Mouse (Mus musculus) limb, embryonic 13.5 days (tissue): ENCODE measurements around the gene Pik3cb. TPM values are rescaled to one million over a fixed set of nuclear protein-coding genes. Genes with fewer than 3 reads are reported as not detected.

Experiments used
- ATAC-seq: fragments of 200-750 bp; cut with Nextera tagmentation; 2 replicates; pipeline ENCODE4 v1.8.0; 2017; ENCODE audit warnings: low read depth, moderate number of reproducible peaks, moderate TSS enrichment; ENCODE audit not compliant: low FRiP score
- H3K27ac ChIP-seq: fragments of 300-500 bp; sonication (generic); 2 replicates; pipeline ENCODE4 v1.5.1; 2015; ENCODE audit warnings: inconsistent platforms, mild to moderate bottlenecking, moderate library complexity
- H3K27me3 ChIP-seq: fragments of 300-500 bp; sonication (generic); 2 replicates; pipeline ENCODE4 v1.6.1; 2015; ENCODE audit warnings: mild to moderate bottlenecking, inconsistent platforms
- H3K36me3 ChIP-seq: fragments of 300-500 bp; sonication (generic); 2 replicates; pipeline ENCODE4 v1.6.1; 2015; ENCODE audit warnings: inconsistent platforms, mild to moderate bottlenecking, moderate library complexity
- H3K4me1 ChIP-seq: fragments of 300-500 bp; sonication (generic); 2 replicates; pipeline ENCODE4 v1.6.1; 2015; ENCODE audit warnings: inconsistent platforms
- H3K4me2 ChIP-seq: fragments of 300-500 bp; sonication (generic); replicated peaks from 2 replicates; pipeline ENCODE4 v1.6.1; 2015; ENCODE audit warnings: inconsistent platforms, mild to moderate bottlenecking, moderate library complexity
- H3K4me3 ChIP-seq: fragments of 300-500 bp; sonication (generic); 2 replicates; pipeline ENCODE4 v1.5.1; 2015; ENCODE audit warnings: moderate library complexity, mild to moderate bottlenecking, inconsistent platforms
- H3K9ac ChIP-seq: fragments of 300-500 bp; sonication (generic); 2 replicates; pipeline ENCODE4 v1.6.1; 2015; ENCODE audit warnings: mild to moderate bottlenecking, inconsistent platforms
- H3K9me3 ChIP-seq: fragments of 300-500 bp; sonication (generic); 2 replicates; pipeline ENCODE4 v1.6.1; 2016; ENCODE audit warnings: inconsistent platforms
- WGBS: fragments of 180-500 bp; shearing (Covaris S2); methylation state at CpG from one replicate; pipeline ENCODE4 v1.1.7; 2015; 5-methylcytosine and 5-hydroxymethylcytosine counted together
- polyA plus RNA-seq: library from polyadenylated mRNA; unstranded; fragments of >200 nt; fragmentation: Nextera tagmentation; extraction: Ambion mirVana; gene quantifications from 2 replicates; pipeline ENCODE4 v1.2.1, GENCODE M21; 2015

The Pik3cb gene
- polyA plus RNA-seq, 1 experiment from 2014 or later: 1.0 TPM

GRCm38 (mm10) chr9:99021166-99021565 lies 119.3 kb downstream of the Pik3cb start:
- no peak for ATAC-seq
- Histone ChIP-seq H3K4me2 (no peak overlapping the region), H3K4me3 (no peak overlapping the region), H3K27ac (no peak overlapping the region), H3K9me3 (no peaks in the 10 kb centered on the region), H3K4me1 (no peaks in the 10 kb centered on the region), H3K36me3 (no peaks in the 10 kb centered on the region), H3K27me3 (no peaks in the 10 kb centered on the region), H3K9ac (no peak overlapping the region)
- WGBS: 55% methylated on average over 5 of the region's 5 CpGs

GRCm38 (mm10) chr9:99017679-99018078 lies 122.7 kb downstream of the Pik3cb start:
- Histone ChIP-seq H3K9me3 (no peaks in the 10 kb centered on the region), H3K4me1 (no peaks in the 10 kb centered on the region), H3K4me2 (no peak overlapping the region), H3K27ac (no peak overlapping the region), H3K27me3 (no peaks in the 10 kb centered on the region), H3K4me3 (no peak overlapping the region), H3K9ac (no peak overlapping the region), H3K36me3 (no peaks in the 10 kb centered on the region)
- WGBS: 76% methylated on average over 6 of the region's 6 CpGs
- no peak for ATAC-seq

GRCm38 (mm10) chr9:99016759-99017158 lies 123.7 kb downstream of the Pik3cb start:
- H3K9me3 ChIP-seq: no peaks in the 10 kb centered on the region
- no peaks in the 10 kb centered on the region for H3K27me3 ChIP-seq
- WGBS: 74% methylated on average over 3 of the region's 3 CpGs
- H3K4me2 ChIP-seq: no peak overlapping the region
- no peak overlapping the region for H3K27ac ChIP-seq
- H3K4me1 ChIP-seq: no peaks in the 10 kb centered on the region
- no peak for ATAC-seq
- no peak overlapping the region for H3K9ac ChIP-seq
- H3K36me3 ChIP-seq: no peaks in the 10 kb centered on the region
- H3K4me3 ChIP-seq: no peak overlapping the region

- Histone ChIP-seq H3K4me3 (no peak overlapping the region), H3K4me1 (no peaks in the 10 kb centered on the region), H3K27me3 (no peaks in the 10 kb centered on the region), H3K36me3 (no peaks in the 10 kb centered on the region), H3K9me3 (no peaks in the 10 kb centered on the region), H3K4me2 (no peak overlapping the region), H3K9ac (no peak overlapping the region), H3K27ac (no peak overlapping the region)
- 71% methylated on average over 3 of the region's 3 CpGs for WGBS
- ATAC-seq: no peak
Observed at GRCm38 (mm10) chr9:99016301-99016700, 124.1 kb downstream of the Pik3cb start.

- Histone ChIP-seq H3K4me2 (no peak overlapping the region), H3K4me1 (no peaks in the 10 kb centered on the region), H3K27me3 (no peaks in the 10 kb centered on the region), H3K36me3 (peaks cover 7% of the 10 kb centered on the region; the same call in 1 of the 2 replicates), H3K27ac (no peak overlapping the region), H3K9me3 (no peaks in the 10 kb centered on the region), H3K9ac (no peak overlapping the region), H3K4me3 (no peak overlapping the region)
- 89% methylated on average over 3 of the region's 3 CpGs for WGBS
- ATAC-seq: no peak
Observed at GRCm38 (mm10) chr9:99009898-99010199, 130.6 kb downstream of the Pik3cb start.

- WGBS: 68% methylated on average over 12 of the region's 12 CpGs
- Histone ChIP-seq H3K27ac (no peak overlapping the region), H3K27me3 (no peaks in the 10 kb centered on the region), H3K4me1 (no peaks in the 10 kb centered on the region), H3K9ac (no peak overlapping the region), H3K4me3 (no peak overlapping the region), H3K9me3 (no peaks in the 10 kb centered on the region), H3K36me3 (peaks cover 7% of the 10 kb centered on the region; the same call in 1 of the 2 replicates), H3K4me2 (no peak overlapping the region)
- no peak for ATAC-seq
Observed at GRCm38 (mm10) chr9:99009069-99009897, 131.1 kb downstream of the Pik3cb start.

- Histone ChIP-seq H3K27me3 (no peaks in the 10 kb centered on the region), H3K36me3 (peaks cover 45% of the 10 kb centered on the region), H3K27ac (no peak overlapping the region), H3K9me3 (no peaks in the 10 kb centered on the region), H3K4me3 (no peak overlapping the region), H3K4me1 (no peaks in the 10 kb centered on the region), H3K9ac (no peak overlapping the region), H3K4me2 (no peak overlapping the region)
- ATAC-seq: no peak
- WGBS: 96% methylated on average over 6 of the region's 6 CpGs
Observed at GRCm38 (mm10) chr9:99001326-99001725, 139.1 kb downstream of the Pik3cb start.

- no peak overlapping the region for H3K27ac ChIP-seq
- no peaks in the 10 kb centered on the region for H3K4me1 ChIP-seq
- peaks cover 38% of the 10 kb centered on the region for H3K36me3 ChIP-seq
- 77% methylated on average over 9 of the region's 9 CpGs for WGBS
- no peak overlapping the region for H3K9ac ChIP-seq
- no peaks in the 10 kb centered on the region for H3K27me3 ChIP-seq
- H3K4me2 ChIP-seq: no peak overlapping the region
- ATAC-seq: no peak
- H3K4me3 ChIP-seq: no peak overlapping the region
- H3K9me3 ChIP-seq: no peaks in the 10 kb centered on the region
Observed at GRCm38 (mm10) chr9:98999881-99000339, 140.5 kb downstream of the Pik3cb start.

- Histone ChIP-seq H3K27ac (no peak overlapping the region), H3K4me1 (0 out of 2 replicates have a peak, but pooled peaks cover 4% of the 10 kb centered on the region), H3K4me3 (no peak overlapping the region), H3K9ac (no peak overlapping the region), H3K4me2 (no peak overlapping the region), H3K9me3 (no peaks in the 10 kb centered on the region), H3K27me3 (no peaks in the 10 kb centered on the region), H3K36me3 (peaks cover 12% of the 10 kb centered on the region)
- no peak for ATAC-seq
- WGBS: 87% methylated on average over 4 of the region's 4 CpGs
Observed at GRCm38 (mm10) chr9:98994103-98994502, 146.3 kb downstream of the Pik3cb start.

- 50% methylated on average over 9 of the region's 9 CpGs for WGBS
- H3K27ac ChIP-seq: no peak overlapping the region
- H3K4me3 ChIP-seq: peak overlapping the region; percentile 70
- H3K9ac ChIP-seq: peak overlapping the region; percentile 78; the same call in 1 of the 2 replicates
- no peaks in the 10 kb centered on the region for H3K9me3 ChIP-seq
- H3K36me3 ChIP-seq: no peaks in the 10 kb centered on the region
- no peak for ATAC-seq
- H3K4me1 ChIP-seq: peaks cover 18% of the 10 kb centered on the region
- peaks cover 20% of the 10 kb centered on the region; the same call in 1 of the 2 replicates for H3K27me3 ChIP-seq
- H3K4me2 ChIP-seq: peak overlapping the region; percentile 77
Observed at GRCm38 (mm10) chr9:98987131-98987530, 153.3 kb downstream of the Pik3cb start.
